Mouse (Mus musculus) naive thymus-derived CD4-positive, alpha-beta T cell, adult 2 months (primary cell): ENCODE measurements at regions not wholly inside any gene's neighbourhood (a gene's known extent, or its start where the extent isn't known, plus 50 kb on each side); places are given as distances from the start of the nearest gene placed in this dataset.
"Not testable (repeated sequence)": the region's sequence is repeated elsewhere in the genome, so short reads cannot be mapped to it uniquely, and the experiment has no call there.

Experiments
- DNase-seq: peaks from one replicate; pipeline ENCODE4 v3.0.0-alpha.2; 2011; ENCODE audit warnings: low read depth

GRCm38 (mm10) chr12:64788761-64789160, 128.9 kb upstream of the Gm527 start:
- no peak for DNase-seq

GRCm38 (mm10) chr12:64808492-64808891, 109.2 kb upstream of the Gm527 start:
- DNase-seq, result not testable (repeated sequence)

- DNase-seq, result no peak
Measured at GRCm38 (mm10) chr12:64810081-64810480, 107.6 kb upstream of the Gm527 start.

- no peak for DNase-seq
Measured at GRCm38 (mm10) chr12:64815871-64816270, 101.8 kb upstream of the Gm527 start.

GRCm38 (mm10) chr12:64817056-64817810, 100.5 kb upstream of the Gm527 start:
- no peak for DNase-seq

GRCm38 (mm10) chr12:64820722-64821121, 97.0 kb upstream of the Gm527 start:
- no peak for DNase-seq

GRCm38 (mm10) chr12:64829662-64830249, 88.0 kb upstream of the Gm527 start:
- peak; percentile 46 for DNase-seq

- no peak for DNase-seq
Measured at GRCm38 (mm10) chr12:64832313-64833151, 85.2 kb upstream of the Gm527 start.

GRCm38 (mm10) chr12:64857709-64858108, 60.0 kb upstream of the Gm527 start:
- no peak for DNase-seq
